Mouse (Mus musculus): ENCODE data around the gene Dapl1.

- TF ChIP-seq CTCF (IDR thresholded peaks at IDR 0.05; ENCODE audit: control insufficient read depth, insufficient read depth, insufficient read length) (no peak), MYOD1 (IDR thresholded peaks at IDR 0.05; ENCODE audit: control insufficient read depth, insufficient read length, low read depth) (no peak), USF1 (IDR thresholded peaks at IDR 0.05; ENCODE audit: low read depth) (no peak), CEBPB (IDR thresholded peaks at IDR 0.05; ENCODE audit: low read depth) (no peak), MAX (IDR thresholded peaks at IDR 0.05) (no peak), MYOG (IDR thresholded peaks at IDR 0.05; ENCODE audit: control insufficient read depth, extremely low read depth, insufficient read length) (no peak), FOSL1 (IDR thresholded peaks at IDR 0.05; ENCODE audit: insufficient read depth, low read length, poor library complexity, severe bottlenecking) (no peak)
These were observed 26.4 kb downstream of the Dapl1 start for GRCm38 (mm10) chr2:59510882-59511281.

Measured in C2C12 (cell line).